Mouse (Mus musculus): ENCODE measurements around the gene Hoxc12. TPM values are rescaled to one million over a fixed set of nuclear protein-coding genes. Genes with fewer than 3 reads are reported as not detected.

Gene Hoxc12
- polyA plus RNA-seq, 1 experiment from 2014 or later, result not detected

DNA sequence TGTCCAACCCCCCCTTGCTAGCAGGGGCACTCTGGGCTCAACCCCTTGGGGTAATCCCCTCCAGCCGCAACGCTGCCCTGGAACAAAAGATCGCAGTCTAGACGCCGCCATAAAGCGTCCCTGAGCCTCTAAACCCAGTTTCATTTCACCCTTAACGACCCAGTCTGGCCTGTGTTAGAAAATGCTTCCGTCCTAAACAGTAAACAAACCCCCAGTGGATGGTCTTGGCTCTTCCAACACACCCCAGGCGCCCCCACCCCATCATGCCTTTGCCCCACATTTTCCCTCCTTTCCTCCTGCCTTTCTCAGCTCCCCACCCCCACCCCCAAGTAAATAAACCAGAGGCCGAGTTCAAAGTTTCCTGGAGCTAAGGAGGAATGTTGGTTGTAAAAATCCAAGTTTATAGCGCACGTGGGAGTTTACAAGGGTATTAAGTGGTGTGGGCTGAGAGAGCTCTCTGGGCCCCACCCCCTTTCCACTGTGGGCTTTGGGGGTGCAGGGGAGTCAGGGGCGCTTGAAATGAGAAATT, 23.2 kb downstream of the Hoxc12 start:
- Histone ChIP-seq H3K27me3 (ENCODE audit: control insufficient read depth, insufficient read depth, low read length) (peaks cover 35% of the 10 kb centered on the region), H3K9ac (ENCODE audit: low read length) (no peak overlapping the region), H3K4me3 (ENCODE audit: low read depth, low read length) (no peak overlapping the region), H3K4me1 (replicated peaks; ENCODE audit: control insufficient read depth, insufficient read depth) (no peaks in the 10 kb centered on the region), H3K4me2 (replicated peaks; ENCODE audit: low read depth) (no peak overlapping the region), H3K27ac (replicated peaks) (no peak overlapping the region), H3K9me3 (ENCODE audit: control insufficient read depth, low read length) (no peaks in the 10 kb centered on the region), H3K36me3 (ENCODE audit: control insufficient read depth, insufficient read depth, low read length) (no peaks in the 10 kb centered on the region)
- ATAC-seq (ENCODE audit: low FRiP score, low TSS enrichment) (no peak), DNase-seq (ENCODE audit: low spot score) (no peak)
- TF ChIP-seq EP300 (optimal IDR thresholded peaks at IDR 0.05) (no peak), CTCF (IDR thresholded peaks at IDR 0.05; ENCODE audit: low read depth) (no peak)
- 3% methylated on average over 13 of the region's 13 CpGs for WGBS

DNA sequence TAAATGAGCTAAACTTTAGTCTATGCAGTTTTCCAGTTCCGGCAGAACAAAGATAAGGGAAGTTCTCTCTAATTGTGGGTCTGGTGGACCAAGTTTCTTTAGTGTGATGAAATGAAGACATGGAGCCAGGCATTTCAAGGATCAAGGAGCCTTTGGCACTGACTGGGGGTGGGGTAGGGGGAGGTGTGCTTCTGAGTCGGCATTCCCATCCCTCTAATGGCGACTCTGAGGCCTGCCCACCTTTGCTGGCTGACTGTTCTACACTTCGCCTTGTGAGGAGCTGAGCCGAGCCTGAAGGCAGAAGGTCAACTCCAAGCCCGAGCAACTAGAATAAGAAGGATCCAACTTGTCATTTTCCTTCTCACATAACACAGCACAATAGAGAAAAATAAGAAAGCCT, 25.2 kb downstream of the Hoxc12 start:
- Histone ChIP-seq H3K9me3 (ENCODE audit: control insufficient read depth, low read length) (no peaks in the 10 kb centered on the region), H3K9ac (ENCODE audit: low read length) (no peak overlapping the region), H3K27ac (replicated peaks) (no peak overlapping the region), H3K4me1 (replicated peaks; ENCODE audit: control insufficient read depth, insufficient read depth) (no peaks in the 10 kb centered on the region), H3K36me3 (ENCODE audit: control insufficient read depth, insufficient read depth, low read length) (no peaks in the 10 kb centered on the region), H3K27me3 (ENCODE audit: control insufficient read depth, insufficient read depth, low read length) (peaks cover 45% of the 10 kb centered on the region), H3K4me2 (replicated peaks; ENCODE audit: low read depth) (no peak overlapping the region), H3K4me3 (ENCODE audit: low read depth, low read length) (no peak overlapping the region)
- no peak for ATAC-seq (ENCODE audit: low FRiP score, low TSS enrichment)
- TF ChIP-seq EP300 (optimal IDR thresholded peaks at IDR 0.05), result no peak
- no peak for TF ChIP-seq CTCF (IDR thresholded peaks at IDR 0.05; ENCODE audit: low read depth)
- 3% methylated on average over 6 of the region's 6 CpGs for WGBS
- no peak for DNase-seq (ENCODE audit: low spot score)

DNA sequence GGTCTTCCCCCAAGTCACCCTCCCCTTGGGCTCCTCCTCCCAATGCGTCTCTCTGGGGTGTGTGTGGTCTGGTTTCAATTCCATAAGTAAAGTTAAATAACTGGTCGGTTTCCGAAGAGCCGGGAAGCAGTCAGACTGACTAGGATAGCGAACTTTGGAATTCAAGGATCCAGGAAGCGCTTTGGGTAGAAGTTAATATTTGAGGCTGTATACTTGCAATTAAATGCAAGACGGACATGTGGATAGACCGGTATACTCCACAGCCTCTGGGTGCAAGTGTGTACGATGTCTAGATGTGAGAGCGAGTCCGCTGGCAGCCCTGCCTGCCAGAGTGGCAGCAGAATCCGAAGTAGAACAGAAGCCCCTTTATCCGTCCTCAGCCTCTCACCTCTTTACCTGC, 25.9 kb downstream of the Hoxc12 start:
- H3K27me3 ChIP-seq (ENCODE audit: control insufficient read depth, insufficient read depth, low read length), result peaks cover 46% of the 10 kb centered on the region

DNA sequence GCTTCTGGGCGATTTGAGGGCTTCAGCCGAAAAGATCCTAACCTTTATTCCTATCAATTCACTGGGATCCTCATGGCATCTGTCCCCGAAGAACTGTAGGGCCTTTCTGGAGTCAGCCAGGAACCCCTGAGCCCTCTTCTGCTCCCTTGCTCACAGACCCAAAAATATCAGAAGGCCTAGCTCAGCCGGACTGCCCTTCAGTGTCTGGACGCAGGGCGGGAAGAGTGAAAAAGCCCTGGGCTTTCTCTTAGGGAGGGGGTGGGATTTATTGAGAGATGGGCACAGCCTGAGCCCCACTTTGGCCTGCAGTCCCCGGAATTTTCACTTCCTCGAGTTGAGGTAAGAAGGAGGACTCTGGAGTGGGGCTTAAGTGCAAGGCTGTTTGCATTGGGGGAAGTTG, 26.7 kb downstream of the Hoxc12 start:
- no peak overlapping the region for H3K27ac ChIP-seq (replicated peaks)
- no peaks in the 10 kb centered on the region for H3K4me1 ChIP-seq (replicated peaks; ENCODE audit: control insufficient read depth, insufficient read depth)
- no peak overlapping the region for H3K4me2 ChIP-seq (replicated peaks; ENCODE audit: low read depth)
- TF ChIP-seq EP300 (optimal IDR thresholded peaks at IDR 0.05) (no peak), CTCF (IDR thresholded peaks at IDR 0.05; ENCODE audit: low read depth) (no peak)
- no peak overlapping the region for H3K9ac ChIP-seq (ENCODE audit: low read length)
- no peak overlapping the region for H3K4me3 ChIP-seq (ENCODE audit: low read depth, low read length)
- H3K36me3 ChIP-seq (ENCODE audit: control insufficient read depth, insufficient read depth, low read length), result no peaks in the 10 kb centered on the region
- no peak for DNase-seq (ENCODE audit: low spot score)
- H3K9me3 ChIP-seq (ENCODE audit: control insufficient read depth, low read length), result no peaks in the 10 kb centered on the region
- peaks cover 49% of the 10 kb centered on the region for H3K27me3 ChIP-seq (ENCODE audit: control insufficient read depth, insufficient read depth, low read length)
- 4% methylated on average over 8 of the region's 8 CpGs for WGBS
- no peak for ATAC-seq (ENCODE audit: low FRiP score, low TSS enrichment)

More for the DNA sequence above, 25.9 kb downstream of the Hoxc12 start:
- H3K9ac ChIP-seq (ENCODE audit: low read length), result no peak overlapping the region
- ATAC-seq (ENCODE audit: low FRiP score, low TSS enrichment), result no peak
- H3K27ac ChIP-seq (replicated peaks), result no peak overlapping the region
- H3K4me1 ChIP-seq (replicated peaks; ENCODE audit: control insufficient read depth, insufficient read depth), result no peaks in the 10 kb centered on the region
- H3K4me2 ChIP-seq (replicated peaks; ENCODE audit: low read depth), result no peak overlapping the region
- WGBS, result 2% methylated on average over 13 of the region's 13 CpGs
- H3K9me3 ChIP-seq (ENCODE audit: control insufficient read depth, low read length), result no peaks in the 10 kb centered on the region
- DNase-seq (ENCODE audit: low spot score), result no peak
- TF ChIP-seq CTCF (IDR thresholded peaks at IDR 0.05; ENCODE audit: low read depth) (no peak), EP300 (optimal IDR thresholded peaks at IDR 0.05) (no peak)
- H3K4me3 ChIP-seq (ENCODE audit: low read depth, low read length), result no peak overlapping the region
- no peaks in the 10 kb centered on the region for H3K36me3 ChIP-seq (ENCODE audit: control insufficient read depth, insufficient read depth, low read length)

DNA sequence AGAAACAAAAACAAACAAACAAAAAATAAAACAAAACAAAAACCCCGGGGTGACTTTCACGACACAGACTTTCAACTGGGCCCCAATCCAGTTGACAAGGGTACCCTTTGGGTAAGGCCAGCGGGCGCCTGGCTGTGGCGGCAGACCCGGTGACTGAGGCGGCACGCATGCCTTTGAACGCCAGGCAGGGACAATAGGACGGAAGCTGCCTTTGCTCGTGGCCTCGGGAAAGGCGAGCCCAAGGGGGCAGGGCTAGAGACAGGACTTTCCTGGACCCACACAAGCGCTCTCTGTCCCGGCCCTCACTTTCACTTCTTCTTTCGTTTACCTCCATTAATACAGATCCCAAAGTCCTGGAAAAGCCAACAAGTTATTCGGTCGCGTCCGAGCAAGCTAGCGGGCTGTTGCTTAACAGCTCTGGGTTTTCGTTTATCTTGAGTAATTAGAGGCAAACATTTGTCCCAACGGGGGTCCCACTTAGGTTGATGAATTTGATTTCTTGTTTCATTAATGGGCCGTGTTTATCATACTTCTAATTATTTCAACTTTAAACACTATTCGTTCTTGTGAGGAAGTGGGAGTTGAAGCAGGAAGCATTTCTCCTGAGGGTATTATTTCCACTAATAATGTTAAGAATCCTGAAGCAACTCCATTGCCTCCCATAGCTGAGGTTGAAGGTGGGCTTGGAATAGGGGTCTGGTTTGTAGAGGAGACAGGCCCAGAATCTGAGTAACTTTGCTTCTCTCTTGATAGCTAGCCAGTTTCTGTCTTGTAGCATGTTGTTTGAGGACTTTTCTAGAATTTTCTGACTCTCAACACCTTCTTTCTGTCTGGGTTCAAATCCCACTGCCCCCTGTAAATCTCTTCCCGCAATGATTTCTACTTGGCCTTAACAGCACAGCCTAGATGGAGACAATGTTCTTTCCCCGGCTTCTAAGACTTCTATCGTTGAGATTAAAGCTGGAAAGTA, 27.4 kb downstream of the Hoxc12 start:
- ATAC-seq (ENCODE audit: low FRiP score, low TSS enrichment), result no peak
- H3K27ac ChIP-seq (replicated peaks), result no peak overlapping the region
- H3K4me3 ChIP-seq (ENCODE audit: low read depth, low read length), result no peak overlapping the region
- H3K4me1 ChIP-seq (replicated peaks; ENCODE audit: control insufficient read depth, insufficient read depth), result no peaks in the 10 kb centered on the region
- H3K4me2 ChIP-seq (replicated peaks; ENCODE audit: low read depth), result no peak overlapping the region
- no peaks in the 10 kb centered on the region for H3K36me3 ChIP-seq (ENCODE audit: control insufficient read depth, insufficient read depth, low read length)
- WGBS, result 4% methylated on average over 28 of the region's 28 CpGs
- TF ChIP-seq CTCF (IDR thresholded peaks at IDR 0.05; ENCODE audit: low read depth) (no peak), EP300 (optimal IDR thresholded peaks at IDR 0.05) (no peak)
- H3K27me3 ChIP-seq (ENCODE audit: control insufficient read depth, insufficient read depth, low read length), result peaks cover 52% of the 10 kb centered on the region
- H3K9me3 ChIP-seq (ENCODE audit: control insufficient read depth, low read length), result no peaks in the 10 kb centered on the region
- no peak overlapping the region for H3K9ac ChIP-seq (ENCODE audit: low read length)
- no peak for DNase-seq (ENCODE audit: low spot score)

Data from stomach, postnatal 0 days (tissue).